8 mouse cellular contexts compared by ENCODE assay signal in genomic region chrX:74115511-74115910, GRCm38 (mm10). TPM values are rescaled to one million over a fixed set of nuclear protein-coding genes. Genes with fewer than 3 reads are reported as not detected.
DNase-seq lines count a peak whose midpoint lies in the region; ATAC-seq and TF ChIP-seq lines count a peak whose summit lies in the region.

No protein-coding gene starts in this region.

- H3K27ac ChIP-seq in bone marrow macrophage, adult 2 months (ENCODE audit: insufficient read depth, low read depth, low read length) = peak overlapping the region; percentile 74
- H3K27ac ChIP-seq in embryonic fibroblast, embryonic 13.5 days (ENCODE audit: insufficient read depth, low read length) = no peak overlapping the region
- no peak overlapping the region for H3K27ac ChIP-seq in heart, embryonic 10.5 days
- no peak overlapping the region for H3K27ac ChIP-seq in kidney, embryonic 15.5 days

- H3K27me3 ChIP-seq in heart, embryonic 10.5 days (ENCODE audit: insufficient read depth, poor library complexity, severe bottlenecking) = no peaks in the 10 kb centered on the region
- H3K27me3 ChIP-seq in kidney, embryonic 15.5 days = peaks cover 15% of the 10 kb centered on the region
- no peaks in the 10 kb centered on the region for H3K27me3 ChIP-seq in myocyte (ENCODE audit: control insufficient read depth, insufficient read depth, insufficient read length)

- peak; percentile 62 for ATAC-seq in kidney, embryonic 15.5 days (replicated peaks; ENCODE audit: low FRiP score)

- H3ac ChIP-seq in myocyte (ENCODE audit: control insufficient read depth, insufficient read length) = no peak overlapping the region

- no peaks in the 10 kb centered on the region for H3K79me2 ChIP-seq in myocyte (ENCODE audit: control insufficient read depth, insufficient read depth)

- peak overlapping the region; percentile 58 for H3K4me3 ChIP-seq in bone marrow macrophage, adult 2 months (ENCODE audit: insufficient read depth, low read length)
- no peak overlapping the region for H3K4me3 ChIP-seq in embryonic fibroblast, embryonic 13.5 days (ENCODE audit: insufficient read depth, low read length)
- H3K4me3 ChIP-seq in heart, embryonic 10.5 days = peak overlapping the region; percentile 40
- H3K4me3 ChIP-seq in kidney, embryonic 15.5 days (replicated peaks) = peak overlapping the region; percentile 27
- peak overlapping the region; percentile 5 for H3K4me3 ChIP-seq in myocyte

- DNase-seq in B cell, adult 2 months = peak; percentile 66 to 70
- peak; percentile 75 for DNase-seq in heart, embryonic 10.5 days (ENCODE audit: low spot score)
- DNase-seq in liver = peak; percentile 55
- DNase-seq in spleen, postnatal 4 days (ENCODE audit: low spot score in 2 of 2) = peak; percentile 54 to 75

- TF ChIP-seq POLR2A in bone marrow macrophage, adult 2 months (IDR thresholded peaks at IDR 0.05; ENCODE audit: borderline replicate concordance, low read depth, low read length) = no peak
- TF ChIP-seq POLR2A in embryonic fibroblast, embryonic 13.5 days (IDR thresholded peaks at IDR 0.05; ENCODE audit: low read depth, low read length) = no peak
- no peak for TF ChIP-seq POLR2A in myocyte (IDR thresholded peaks at IDR 0.05; ENCODE audit: insufficient read length, low read depth)

- WGBS in heart, embryonic 10.5 days = 25% methylated on average over 10 of the region's 10 CpGs
- 15% methylated on average over 10 of the region's 10 CpGs for WGBS in kidney, embryonic 15.5 days

- H3K4me2 ChIP-seq in kidney, embryonic 15.5 days = peak overlapping the region; percentile 52
- H3K4me2 ChIP-seq in myocyte (ENCODE audit: low read depth) = peak overlapping the region; percentile 80

- peak; percentile 33; the same call in 1 of the 2 replicates for TF ChIP-seq CTCF in bone marrow macrophage, adult 2 months (IDR thresholded peaks at IDR 0.05; ENCODE audit: low read depth, low read length)
- peak; percentile 13; the same call in 1 of the 2 replicates for TF ChIP-seq CTCF in embryonic fibroblast, embryonic 13.5 days (IDR thresholded peaks at IDR 0.05; ENCODE audit: borderline replicate concordance, insufficient read depth, low read length)

- no peaks in the 10 kb centered on the region for H3K36me3 ChIP-seq in heart, embryonic 10.5 days
- H3K36me3 ChIP-seq in kidney, embryonic 15.5 days = no peaks in the 10 kb centered on the region
- H3K36me3 ChIP-seq in myocyte (ENCODE audit: control insufficient read depth, insufficient read depth) = no peaks in the 10 kb centered on the region

- no peak overlapping the region for H3K9ac ChIP-seq in kidney, embryonic 15.5 days

- no peaks in the 10 kb centered on the region; the same call in 1 of the 2 replicates for H3K4me1 ChIP-seq in bone marrow macrophage, adult 2 months (ENCODE audit: control insufficient read depth, insufficient read depth, low read length)
- no peaks in the 10 kb centered on the region for H3K4me1 ChIP-seq in embryonic fibroblast, embryonic 13.5 days (ENCODE audit: control insufficient read depth, insufficient read depth, low read length)
- H3K4me1 ChIP-seq in heart, embryonic 10.5 days = no peaks in the 10 kb centered on the region
- no peaks in the 10 kb centered on the region for H3K4me1 ChIP-seq in kidney, embryonic 15.5 days

- H3K9me3 ChIP-seq in heart, embryonic 10.5 days = no peaks in the 10 kb centered on the region
- H3K9me3 ChIP-seq in kidney, embryonic 15.5 days (replicated peaks) = no peaks in the 10 kb centered on the region

TF ChIP-seq in myocyte, 11 proteins besides CTCF, POLR2A, EP300 and RAD21:
- TF ChIP-seq TCF12 (IDR thresholded peaks at IDR 0.05; ENCODE audit: insufficient read depth, poor library complexity, severe bottlenecking) (no peak), E2F4 (IDR thresholded peaks at IDR 0.05; ENCODE audit: insufficient read depth) (no peak), MYOD1 (IDR thresholded peaks at IDR 0.05; ENCODE audit: control insufficient read depth in 1 of 3, insufficient read length in 2 of 3, low read depth in 2 of 3) (no peak), MAX (IDR thresholded peaks at IDR 0.05; ENCODE audit: low read depth) (no peak), POLR2AphosphoS2 (IDR thresholded peaks at IDR 0.05; ENCODE audit: insufficient read length, low read depth) (no peak), CEBPB (IDR thresholded peaks at IDR 0.05; ENCODE audit: insufficient read depth, poor library complexity, severe bottlenecking) (no peak), SRF (IDR thresholded peaks at IDR 0.05; ENCODE audit: control insufficient read depth, insufficient read length, low read depth) (no peak), MYOG (IDR thresholded peaks at IDR 0.05; ENCODE audit: control insufficient read depth in 1 of 3, insufficient read depth in 1 of 3, insufficient read length in 2 of 3, low read depth in 2 of 3) (no peak), REST (IDR thresholded peaks at IDR 0.05; ENCODE audit: insufficient read depth, insufficient read length) (no peak), TCF3 (IDR thresholded peaks at IDR 0.05; ENCODE audit: insufficient read length, low read depth) (no peak), USF1 (IDR thresholded peaks at IDR 0.05; ENCODE audit: low read depth) (no peak)
TF ChIP-seq in myocyte: peak in this region for 0.

RNA-seq across cellular contexts. Expression of gene Opn1mw, which starts 11.8 kb away (rescaled TPM):
- not detected in 2 replicates for polyA plus RNA-seq in bone marrow macrophage, adult 2 months (2012; ENCODE audit: insufficient read depth, insufficient read length, missing spikeins)
- polyA plus RNA-seq in embryonic fibroblast, embryonic 13.5 days (2011; ENCODE audit: insufficient read length, low read depth, missing spikeins) = not detected in 2 replicates
- not detected in 2 replicates for polyA plus RNA-seq in heart, embryonic 10.5 days (2016; fragmentation: Nextera tagmentation; extraction: Ambion mirVana)
- not detected in 2 replicates for polyA plus RNA-seq in kidney, embryonic 15.5 days (2015; fragmentation: Nextera tagmentation; extraction: Ambion mirVana)
- polyA plus RNA-seq in myocyte (2012; fragmentation: generic; extraction: Trizol) = not detected

RNA-seq across cellular contexts. Expression of gene Mecp2, which starts 19.7 kb away (rescaled TPM):
- polyA plus RNA-seq in bone marrow macrophage, adult 2 months (2012; ENCODE audit: insufficient read depth, insufficient read length, missing spikeins) = 26.2 and 27.3 TPM in 2 replicates
- 19.0 and 21.0 TPM in 2 replicates for polyA plus RNA-seq in embryonic fibroblast, embryonic 13.5 days (2011; ENCODE audit: insufficient read length, low read depth, missing spikeins)
- polyA plus RNA-seq in heart, embryonic 10.5 days (2016; fragmentation: Nextera tagmentation; extraction: Ambion mirVana) = 11.3 and 13.1 TPM in 2 replicates
- polyA plus RNA-seq in kidney, embryonic 15.5 days (2015; fragmentation: Nextera tagmentation; extraction: Ambion mirVana) = 11.2 and 12.1 TPM in 2 replicates
- 9.2 TPM for polyA plus RNA-seq in myocyte (2012; fragmentation: generic; extraction: Trizol)

RNA-seq across cellular contexts. Expression of gene Tex28, which starts 52.1 kb away (rescaled TPM):
- not detected in 2 replicates for polyA plus RNA-seq in bone marrow macrophage, adult 2 months (2012; ENCODE audit: insufficient read depth, insufficient read length, missing spikeins)
- not detected in 2 replicates for polyA plus RNA-seq in embryonic fibroblast, embryonic 13.5 days (2011; ENCODE audit: insufficient read length, low read depth, missing spikeins)
- not detected in 2 replicates for polyA plus RNA-seq in heart, embryonic 10.5 days (2016; fragmentation: Nextera tagmentation; extraction: Ambion mirVana)
- polyA plus RNA-seq in kidney, embryonic 15.5 days (2015; fragmentation: Nextera tagmentation; extraction: Ambion mirVana) = not detected in 2 replicates
- not detected for polyA plus RNA-seq in myocyte (2012; fragmentation: generic; extraction: Trizol)
